Mouse (Mus musculus) left cerebral cortex, adult 9 months (tissue): ENCODE measurements at regions not wholly inside any gene's neighbourhood (a gene's known extent, or its start where the extent isn't known, plus 50 kb on each side); places are given as distances from the start of the nearest gene placed in this dataset.

Source experiments
- DNase-seq, 2 experiments: peaks; one replicate each; pipeline ENCODE4 v3.0.0; 2022; ENCODE audit warnings: low spot score in 2 of 2

DNA sequence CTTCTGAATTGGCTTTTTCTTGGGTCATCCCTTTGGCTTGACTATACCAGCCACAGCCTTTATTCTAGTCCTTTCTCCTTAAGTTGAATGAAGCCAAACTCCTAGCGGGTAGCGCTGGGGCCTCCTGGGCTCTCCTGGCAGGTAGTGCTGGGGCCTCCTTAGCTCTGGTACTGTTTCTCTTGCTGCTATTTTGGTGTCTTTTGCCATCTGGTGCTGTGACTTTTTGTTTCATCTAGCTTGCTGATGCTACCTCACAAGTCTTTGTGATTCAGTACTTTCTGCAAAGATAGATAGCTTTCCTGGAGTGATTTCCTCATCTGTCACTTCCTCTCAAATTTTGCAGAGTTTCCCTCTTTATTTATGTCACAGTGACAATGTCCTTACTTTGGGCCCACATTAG, 90.1 kb downstream of the Tmem200c start:
- DNase-seq: peak in 1 of 2 experiments; percentile 24

GRCm38 (mm10) chr17:68918228-68918627, 91.8 kb downstream of the Tmem200c start:
- peak in 1 of 2 experiments; percentile 24 for DNase-seq

DNA sequence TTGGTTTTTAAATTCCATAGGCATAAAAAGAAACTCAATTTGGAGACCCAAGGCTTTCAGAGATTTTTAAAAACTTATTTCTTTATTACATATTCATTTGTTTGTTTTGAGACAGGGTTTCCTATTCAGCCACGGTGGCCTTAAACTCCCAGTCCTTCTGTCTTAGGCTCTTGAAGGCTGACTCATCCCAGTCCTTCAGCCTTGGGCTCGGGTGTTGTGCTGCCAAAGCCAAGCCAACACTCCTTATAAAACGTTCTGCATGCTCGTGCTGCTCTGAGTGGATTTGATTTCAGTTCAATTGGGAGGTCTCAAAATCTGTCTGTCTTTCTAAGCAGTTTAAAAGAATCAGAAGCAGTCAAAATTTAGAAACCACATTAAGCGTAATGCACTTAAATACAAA, 96.8 kb downstream of the Tmem200c start:
- no peak for DNase-seq

GRCm38 (mm10) chr17:68927418-68927817, 101.0 kb downstream of the Tmem200c start:
- DNase-seq: no peak

DNA sequence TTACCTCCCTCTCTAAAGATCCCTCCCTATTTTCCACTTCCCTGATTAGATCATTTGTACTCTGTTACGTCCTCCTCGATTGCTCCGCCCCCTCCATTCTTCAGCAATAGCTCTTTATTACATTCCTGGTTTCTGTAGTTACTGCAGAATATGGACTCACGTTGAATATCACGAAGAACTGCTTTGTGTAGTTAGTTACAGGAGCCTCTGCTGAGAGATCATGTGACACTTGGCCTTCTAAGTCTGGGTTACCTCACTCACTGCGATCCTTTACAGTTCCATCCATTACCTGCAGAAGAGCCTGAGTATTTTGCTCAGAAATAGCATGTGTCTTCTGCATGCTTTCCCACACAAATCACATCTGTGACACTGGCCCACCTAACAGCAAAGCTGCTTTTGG, 102.3 kb downstream of the Tmem200c start:
- no peak for DNase-seq

GRCm38 (mm10) chr17:68933265-68933664, 106.8 kb downstream of the Tmem200c start:
- DNase-seq: peak in 1 of 2 experiments; percentile 10

DNA sequence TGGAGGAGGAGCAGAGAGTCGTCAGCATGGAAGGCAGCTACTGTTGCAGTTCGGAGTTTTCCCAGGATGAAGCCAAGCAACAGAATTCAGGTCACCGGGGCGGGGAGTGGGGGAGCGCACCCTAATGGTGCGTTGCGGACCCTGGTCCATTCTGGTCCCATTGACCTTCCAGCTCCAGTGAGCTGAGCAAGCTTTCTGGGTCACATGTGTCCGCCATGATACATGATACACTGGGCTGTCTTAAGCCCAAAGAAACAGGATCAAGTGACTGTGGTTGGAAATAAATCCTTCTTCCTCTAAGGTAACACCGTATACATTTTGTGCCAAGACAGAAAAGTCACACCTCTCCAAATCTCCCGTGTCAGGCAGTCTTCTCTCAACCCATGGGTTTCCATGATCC, 107.6 kb downstream of the Tmem200c start:
- DNase-seq: no peak

DNA sequence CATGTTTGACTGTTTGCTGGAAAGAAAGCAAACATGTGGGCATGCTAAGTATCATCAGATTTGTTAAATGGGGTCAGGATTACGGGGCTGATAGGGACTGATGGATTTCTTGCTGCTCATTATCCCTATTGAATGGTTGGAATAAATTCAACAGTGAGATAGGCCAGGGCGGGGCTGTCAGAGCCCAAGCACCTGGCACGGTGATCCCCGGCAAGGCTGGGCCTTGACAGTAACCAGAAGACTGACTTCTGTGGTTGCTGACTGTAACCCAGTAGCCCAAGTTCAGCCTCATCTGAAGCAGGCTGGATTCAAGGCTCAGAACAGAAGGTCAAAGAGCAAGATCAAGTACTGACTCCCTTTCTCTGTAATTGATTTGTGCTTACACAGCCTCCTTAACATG, 109.6 kb downstream of the Tmem200c start:
- DNase-seq: no peak

DNA sequence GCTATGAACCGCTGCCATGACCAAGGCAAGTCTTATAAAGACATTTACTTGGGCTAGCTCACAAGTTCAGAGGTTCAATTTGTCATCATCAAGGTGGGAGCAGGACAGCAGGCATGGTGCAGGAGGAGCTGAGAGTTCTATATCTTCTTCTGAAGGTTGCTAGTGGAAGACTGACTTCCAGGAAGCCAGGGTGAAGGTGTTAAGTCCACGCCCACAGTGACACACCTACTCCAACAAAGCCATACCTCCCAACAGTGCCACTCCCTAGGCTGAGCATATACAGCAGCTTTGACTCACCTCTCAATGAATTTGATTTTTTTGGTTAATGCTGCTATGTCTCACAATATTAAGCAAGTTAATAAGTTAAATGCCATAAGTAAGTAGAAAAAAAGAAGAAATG, 119.2 kb upstream of the Epb41l3 start:
- DNase-seq: no peak

- DNase-seq: no peak
Measured at GRCm38 (mm10) chr17:68961160-68961559, 114.3 kb upstream of the Epb41l3 start.

DNA sequence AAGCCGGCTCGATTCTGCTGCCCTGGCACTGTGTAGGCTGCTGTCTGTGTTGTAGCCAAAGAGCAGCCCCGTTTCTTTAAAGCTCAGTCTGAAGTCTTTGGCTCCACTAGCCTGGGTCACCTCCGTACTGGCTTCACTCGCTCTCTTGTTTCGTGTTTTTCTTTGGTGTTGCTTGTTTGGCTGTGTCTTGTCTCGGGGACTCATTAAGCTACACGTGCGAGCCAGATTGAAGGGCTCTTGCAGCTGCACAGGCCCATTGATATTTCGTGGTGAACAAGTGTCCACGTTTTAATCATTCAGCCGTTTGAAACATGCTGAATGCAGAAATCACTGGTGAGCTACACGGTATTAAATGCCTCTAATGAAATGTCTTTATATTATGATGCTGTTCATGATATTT, 99.9 kb upstream of the Epb41l3 start:
- DNase-seq: no peak

DNA sequence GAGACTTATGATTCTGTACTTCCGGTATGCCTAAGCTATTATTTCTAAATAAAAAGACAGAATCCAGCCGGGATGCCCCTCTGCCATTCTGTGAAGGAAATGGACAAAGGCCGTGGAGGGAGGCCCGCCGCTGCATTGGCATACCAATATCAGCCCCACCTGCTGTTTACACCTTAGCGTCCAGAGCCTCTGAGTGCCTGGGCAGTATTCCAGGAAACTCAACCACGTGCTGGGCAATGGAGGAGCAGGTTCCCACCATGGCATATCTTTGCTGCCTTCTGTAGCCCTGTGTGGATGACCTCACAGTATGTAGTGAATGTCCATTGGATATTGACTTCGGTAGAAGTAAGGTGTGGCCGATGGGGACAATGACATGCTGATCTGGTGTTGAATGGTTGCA, 97.3 kb upstream of the Epb41l3 start:
- no peak for DNase-seq

DNA sequence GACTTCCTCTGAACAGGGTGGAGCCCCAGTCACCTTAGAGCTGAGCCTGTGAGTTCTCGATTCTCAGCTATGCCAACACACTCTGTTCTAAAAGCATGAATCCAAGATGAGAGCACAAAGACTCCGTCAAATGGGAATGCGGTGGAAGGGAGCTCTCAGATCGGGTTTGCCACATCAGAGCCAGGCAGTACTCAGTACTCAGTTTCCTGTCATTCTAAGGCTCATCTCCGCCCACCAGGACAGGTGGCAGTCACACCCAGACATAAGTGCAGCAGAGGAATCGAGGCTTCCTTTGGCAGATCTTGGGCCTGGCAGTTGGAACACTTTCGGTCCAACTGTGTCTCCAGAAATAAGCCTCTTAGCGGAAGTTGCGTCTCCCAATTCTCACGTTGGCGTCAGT, 94.4 kb upstream of the Epb41l3 start:
- DNase-seq: no peak

DNA sequence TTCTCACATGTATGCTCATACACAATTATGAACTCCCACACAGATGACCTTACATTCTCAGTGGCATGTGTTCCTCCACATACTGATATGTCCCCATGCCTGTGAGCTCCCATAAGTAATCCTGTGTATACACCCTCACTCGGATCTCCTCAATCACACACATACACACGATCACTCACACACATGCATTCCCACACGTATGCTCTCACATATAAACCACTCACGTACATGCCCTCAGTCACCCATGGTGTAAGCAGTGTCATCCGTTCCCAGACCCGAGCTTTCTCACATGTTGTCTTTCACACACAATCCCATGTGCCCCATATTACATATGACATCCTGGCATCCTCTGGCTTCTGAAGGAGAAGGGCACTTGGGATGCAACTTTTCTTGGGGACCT, 93.4 kb upstream of the Epb41l3 start:
- no peak for DNase-seq

- DNase-seq: no peak
Measured at GRCm38 (mm10) chr17:68999913-69000312, 75.6 kb upstream of the Epb41l3 start.

DNA sequence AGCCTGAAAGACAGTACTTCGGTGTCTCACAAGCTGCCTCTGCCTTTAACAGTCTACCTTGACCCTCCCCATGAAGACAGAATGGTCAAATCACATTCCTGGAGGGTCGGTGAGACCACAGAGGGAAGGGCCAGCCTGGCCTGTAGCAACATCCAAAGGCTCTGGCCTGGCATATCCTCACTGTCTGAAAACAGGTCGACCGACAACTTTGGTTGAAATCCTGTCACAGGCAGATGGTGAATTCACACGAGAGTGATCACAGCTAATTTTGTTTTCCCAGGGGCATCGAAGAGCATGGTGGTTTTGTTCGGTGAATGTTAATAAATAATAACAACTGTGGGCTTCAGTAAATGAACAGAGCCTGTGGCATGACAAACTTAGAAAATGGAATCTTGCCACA, 71.4 kb upstream of the Epb41l3 start:
- DNase-seq: no peak

DNA sequence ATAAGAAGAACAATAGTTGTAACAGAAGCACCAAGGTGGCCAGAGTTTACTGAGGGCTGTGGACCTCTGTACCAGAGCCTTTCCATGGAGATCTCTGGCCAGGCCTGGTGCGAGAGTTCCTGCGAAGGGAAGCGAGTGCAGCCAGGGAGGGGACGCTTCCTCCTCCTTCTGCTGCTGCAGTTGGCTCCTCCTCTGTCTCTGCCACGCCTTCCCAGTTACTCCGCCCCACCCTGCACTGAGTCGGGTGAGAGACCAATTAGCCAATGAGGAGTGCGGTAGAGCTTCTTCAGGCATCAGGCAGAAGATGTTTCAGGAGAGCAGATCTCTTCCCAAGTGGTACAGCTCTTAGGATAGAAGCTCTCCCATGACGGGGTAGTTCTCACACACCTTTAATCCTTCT, 69.2 kb upstream of the Epb41l3 start:
- no peak for DNase-seq
